Mouse (Mus musculus) ES-E14 (cell line): ENCODE data around the gene Marc2.

Source experiments
- CHD2 ChIP-seq: IDR thresholded peaks from 2 replicates; pipeline ENCODE4 v1.6.1; 2014; ENCODE audit warnings: mild to moderate bottlenecking, low read depth, low read length, inconsistent platforms
- MAFK ChIP-seq: IDR thresholded peaks from 2 replicates; pipeline ENCODE4 v1.6.1; 2014; ENCODE audit warnings: mild to moderate bottlenecking, low read depth, low read length, inconsistent platforms; ENCODE audit not compliant: insufficient read depth

GRCm38 (mm10) chr1:184846973-184847372 lies 722 bp upstream of the Marc2 start:
- TF ChIP-seq CHD2, result no peak
- no peak for TF ChIP-seq MAFK
